Mouse (Mus musculus): ENCODE measurements around the gene Raf1. TPM values are rescaled to one million over a fixed set of nuclear protein-coding genes. Genes with fewer than 3 reads are reported as not detected.
"Not testable (repeated sequence)": the region's sequence is repeated elsewhere in the genome, so short reads cannot be mapped to it uniquely, and the experiment has no call there.

Raf1 gene
- polyA plus RNA-seq, 1 experiment from 2014 or later, result 101 TPM

DNA sequence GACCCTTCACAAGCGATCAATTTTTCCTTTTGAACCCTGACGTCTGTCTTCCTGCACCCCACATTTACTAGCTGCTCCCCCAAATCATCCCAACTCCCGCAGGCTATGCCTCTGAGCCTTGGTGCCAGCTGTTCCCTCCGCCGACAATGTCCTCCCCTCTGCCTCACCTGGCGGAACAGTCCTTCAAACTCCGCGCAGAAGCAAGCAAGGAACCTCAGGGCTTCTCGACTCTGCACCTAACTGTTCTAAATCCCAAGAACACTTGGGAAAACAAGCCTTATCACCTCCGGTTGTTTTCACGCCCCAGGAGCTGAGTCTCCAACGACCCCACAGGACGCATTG lies 1.3 kb downstream of the Raf1 start:
- 0 out of 2 replicates have a peak, but pooled peaks cover 4% of the 10 kb centered on the region for H3K36me3 ChIP-seq
- H3K4me1 ChIP-seq, result peaks cover 22% of the 10 kb centered on the region
- H3K27me3 ChIP-seq (ENCODE audit: insufficient read depth, poor library complexity, severe bottlenecking), result no peaks in the 10 kb centered on the region
- peak overlapping the region; percentile 100 for H3K27ac ChIP-seq
- WGBS, result 2% methylated on average over 13 of the region's 13 CpGs
- peak overlapping the region; percentile 96 for H3K4me3 ChIP-seq
- no peak for DNase-seq (ENCODE audit: low spot score)
- H3K9me3 ChIP-seq, result no peaks in the 10 kb centered on the region

DNA sequence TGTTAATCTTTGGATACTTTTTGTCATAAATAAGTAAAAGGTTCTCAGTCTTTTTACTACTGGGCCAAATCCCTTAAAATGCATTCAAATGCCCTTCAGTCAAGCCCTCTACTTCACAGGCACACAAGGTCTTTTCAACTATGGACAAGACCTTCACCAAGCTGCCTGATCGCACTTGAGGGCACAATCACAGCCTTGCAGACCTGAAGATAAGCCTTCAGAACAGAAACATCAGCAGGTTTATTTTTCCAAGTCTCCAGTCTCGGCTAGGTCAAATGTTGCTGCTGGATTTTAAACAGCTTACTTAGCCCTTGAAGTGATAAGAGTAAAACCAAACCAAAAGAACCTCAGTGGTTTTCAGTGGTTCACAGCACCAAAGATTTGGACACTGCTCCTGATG lies 2.1 kb downstream of the Raf1 start:
- Histone ChIP-seq H3K27ac (0 out of 2 replicates have a peak overlapping the region, but pooled peaks have one; percentile 22), H3K4me1 (peaks cover 22% of the 10 kb centered on the region), H3K27me3 (ENCODE audit: insufficient read depth, poor library complexity, severe bottlenecking) (no peaks in the 10 kb centered on the region), H3K36me3 (0 out of 2 replicates have a peak, but pooled peaks cover 4% of the 10 kb centered on the region), H3K9me3 (no peaks in the 10 kb centered on the region), H3K4me3 (peak overlapping the region; percentile 96)
- WGBS, result 11% methylated on average over 2 of the region's 2 CpGs
- DNase-seq (ENCODE audit: low spot score), result no peak

DNA sequence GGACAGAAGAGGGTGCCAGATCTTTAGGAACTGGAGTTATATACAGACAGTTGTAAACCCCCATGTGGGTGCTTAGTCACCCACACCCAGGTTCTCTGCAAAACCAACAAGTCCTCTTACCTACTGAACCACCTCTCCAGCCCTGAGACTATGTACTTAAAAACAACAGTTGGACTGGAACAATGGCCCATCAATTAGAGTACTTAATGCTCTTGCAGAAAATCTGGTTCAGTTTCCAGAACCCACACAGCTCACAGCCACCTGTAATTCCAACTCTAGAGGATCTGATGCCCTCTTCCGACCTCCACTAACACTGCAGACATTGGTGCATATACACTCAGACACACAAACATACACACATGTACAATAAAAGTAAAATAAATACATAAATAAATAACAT lies 3.7 kb downstream of the Raf1 start:
- 85% methylated on average over 1 of the region's 1 CpGs for WGBS
- no peaks in the 10 kb centered on the region for H3K9me3 ChIP-seq
- H3K27me3 ChIP-seq (ENCODE audit: insufficient read depth, poor library complexity, severe bottlenecking), result no peaks in the 10 kb centered on the region
- H3K27ac ChIP-seq, result no peak overlapping the region
- H3K36me3 ChIP-seq, result 0 out of 2 replicates have a peak, but pooled peaks cover 4% of the 10 kb centered on the region
- peaks cover 33% of the 10 kb centered on the region for H3K4me1 ChIP-seq
- DNase-seq (ENCODE audit: low spot score), result no peak
- H3K4me3 ChIP-seq, result no peak overlapping the region

DNA sequence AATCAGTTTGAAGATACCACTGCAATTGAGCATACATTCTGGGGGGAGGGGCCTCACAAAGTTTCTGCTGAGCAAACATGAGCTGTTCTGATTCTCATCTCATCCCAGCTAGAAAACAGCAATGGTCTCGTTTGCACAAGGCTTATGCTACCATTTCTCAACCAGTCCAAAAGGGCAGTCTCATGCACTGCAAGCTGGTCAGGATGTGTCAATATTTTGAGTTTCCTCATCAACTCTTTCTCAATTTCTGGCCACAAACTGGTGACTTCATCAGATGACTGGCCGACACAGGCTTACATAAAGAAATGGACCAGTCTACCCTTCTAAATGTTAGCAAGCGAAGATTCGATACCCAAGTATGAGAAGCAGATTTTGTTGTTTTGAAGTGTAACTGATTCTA lies 9.8 kb downstream of the Raf1 start:
- Histone ChIP-seq H3K27ac (no peak overlapping the region), H3K36me3 (peaks cover 13% of the 10 kb centered on the region; the same call in 1 of the 2 replicates), H3K4me3 (no peak overlapping the region), H3K27me3 (ENCODE audit: insufficient read depth, poor library complexity, severe bottlenecking) (no peaks in the 10 kb centered on the region), H3K9me3 (no peaks in the 10 kb centered on the region), H3K4me1 (peaks cover 24% of the 10 kb centered on the region)
- WGBS, result 83% methylated on average over 4 of the region's 4 CpGs
- no peak for DNase-seq (ENCODE audit: low spot score)

GRCm38 (mm10) chr6:115664268-115664667 lies 12.2 kb downstream of the Raf1 start:
- WGBS, result 54% methylated on average over 3 of the region's 3 CpGs
- Histone ChIP-seq H3K36me3 (peaks cover 13% of the 10 kb centered on the region; the same call in 1 of the 2 replicates), H3K4me3 (no peak overlapping the region), H3K9me3 (no peaks in the 10 kb centered on the region), H3K27me3 (ENCODE audit: insufficient read depth, poor library complexity, severe bottlenecking) (no peaks in the 10 kb centered on the region), H3K4me1 (peaks cover 32% of the 10 kb centered on the region), H3K27ac (no peak overlapping the region)
- no peak for DNase-seq (ENCODE audit: low spot score)

- no peak for DNase-seq (ENCODE audit: low spot score)
- no peaks in the 10 kb centered on the region for H3K9me3 ChIP-seq
- peaks cover 16% of the 10 kb centered on the region; the same call in 1 of the 2 replicates for H3K36me3 ChIP-seq
- no peak overlapping the region for H3K4me3 ChIP-seq
- peaks cover 29% of the 10 kb centered on the region; the same call in 1 of the 2 replicates for H3K4me1 ChIP-seq
- H3K27ac ChIP-seq, result no peak overlapping the region
- no peaks in the 10 kb centered on the region for H3K27me3 ChIP-seq (ENCODE audit: insufficient read depth, poor library complexity, severe bottlenecking)
These were observed 17.6 kb downstream of the Raf1 start for GRCm38 (mm10) chr6:115658802-115659201.

GRCm38 (mm10) chr6:115653939-115654338 lies 22.5 kb downstream of the Raf1 start:
- 69% methylated on average over 1 of the region's 2 CpGs for WGBS
- no peak overlapping the region for H3K4me3 ChIP-seq
- H3K27me3 ChIP-seq (ENCODE audit: insufficient read depth, poor library complexity, severe bottlenecking), result no peaks in the 10 kb centered on the region
- H3K9me3 ChIP-seq, result no peaks in the 10 kb centered on the region
- peaks cover 5% of the 10 kb centered on the region; the same call in 1 of the 2 replicates for H3K36me3 ChIP-seq
- no peak overlapping the region for H3K27ac ChIP-seq
- no peak for DNase-seq (ENCODE audit: low spot score)
- H3K4me1 ChIP-seq, result peaks cover 43% of the 10 kb centered on the region

DNA sequence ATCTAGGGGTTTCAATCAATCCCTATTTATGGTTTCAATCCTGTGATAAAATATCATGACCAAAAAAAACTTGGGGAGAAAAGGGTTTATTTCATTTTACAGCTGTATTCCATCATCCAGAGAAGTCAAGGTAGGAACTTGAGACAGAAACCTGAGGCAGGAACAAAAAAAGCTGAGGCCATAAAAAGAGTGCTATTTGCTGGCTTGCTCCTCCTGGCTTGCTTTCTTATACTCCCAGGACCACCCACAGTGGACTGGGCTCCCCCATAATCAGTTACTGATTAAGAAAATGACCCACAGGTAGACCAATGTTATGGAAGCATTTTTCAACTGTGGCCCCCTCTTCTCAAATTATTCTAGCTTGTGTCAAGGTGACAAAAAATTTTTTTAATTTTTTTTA lies 24.7 kb downstream of the Raf1 start:
- Histone ChIP-seq H3K27me3 (ENCODE audit: insufficient read depth, poor library complexity, severe bottlenecking) (no peaks in the 10 kb centered on the region), H3K4me3 (no peak overlapping the region), H3K36me3 (peaks cover 5% of the 10 kb centered on the region; the same call in 1 of the 2 replicates), H3K27ac (no peak overlapping the region), H3K9me3 (no peaks in the 10 kb centered on the region), H3K4me1 (peaks cover 35% of the 10 kb centered on the region)
- DNase-seq (ENCODE audit: low spot score), result no peak

GRCm38 (mm10) chr6:115650476-115651427 lies 25.7 kb downstream of the Raf1 start:
- no peak overlapping the region for H3K4me3 ChIP-seq
- peaks cover 35% of the 10 kb centered on the region for H3K4me1 ChIP-seq
- DNase-seq (ENCODE audit: low spot score), result peak; percentile 85
- peak overlapping the region; percentile 32; the same call in 1 of the 2 replicates for H3K27ac ChIP-seq
- no peaks in the 10 kb centered on the region for H3K9me3 ChIP-seq
- 43% methylated on average over 5 of the region's 5 CpGs for WGBS
- no peaks in the 10 kb centered on the region for H3K27me3 ChIP-seq (ENCODE audit: insufficient read depth, poor library complexity, severe bottlenecking)
- H3K36me3 ChIP-seq, result peaks cover 5% of the 10 kb centered on the region; the same call in 1 of the 2 replicates

- WGBS, result 67% methylated on average over 1 of the region's 1 CpGs
- H3K27me3 ChIP-seq (ENCODE audit: insufficient read depth, poor library complexity, severe bottlenecking), result no peaks in the 10 kb centered on the region
- H3K36me3 ChIP-seq, result peaks cover 5% of the 10 kb centered on the region; the same call in 1 of the 2 replicates
- peaks cover 35% of the 10 kb centered on the region for H3K4me1 ChIP-seq
- no peaks in the 10 kb centered on the region for H3K9me3 ChIP-seq
- DNase-seq (ENCODE audit: low spot score), result no peak
- H3K27ac ChIP-seq, result no peak overlapping the region
- H3K4me3 ChIP-seq, result no peak overlapping the region
These were observed 26.6 kb downstream of the Raf1 start for GRCm38 (mm10) chr6:115649792-115650365.

- Histone ChIP-seq H3K27ac (no peak overlapping the region), H3K4me3 (no peak overlapping the region), H3K9me3 (no peaks in the 10 kb centered on the region), H3K27me3 (ENCODE audit: insufficient read depth, poor library complexity, severe bottlenecking) (no peaks in the 10 kb centered on the region), H3K4me1 (peaks cover 3% of the 10 kb centered on the region; the same call in 1 of the 2 replicates), H3K36me3 (peaks cover 22% of the 10 kb centered on the region)
- no peak for DNase-seq (ENCODE audit: low spot score)
- WGBS, result 68% methylated on average over 1 of the region's 1 CpGs
These were observed 33.1 kb downstream of the Raf1 start for GRCm38 (mm10) chr6:115643315-115643714.

DNA sequence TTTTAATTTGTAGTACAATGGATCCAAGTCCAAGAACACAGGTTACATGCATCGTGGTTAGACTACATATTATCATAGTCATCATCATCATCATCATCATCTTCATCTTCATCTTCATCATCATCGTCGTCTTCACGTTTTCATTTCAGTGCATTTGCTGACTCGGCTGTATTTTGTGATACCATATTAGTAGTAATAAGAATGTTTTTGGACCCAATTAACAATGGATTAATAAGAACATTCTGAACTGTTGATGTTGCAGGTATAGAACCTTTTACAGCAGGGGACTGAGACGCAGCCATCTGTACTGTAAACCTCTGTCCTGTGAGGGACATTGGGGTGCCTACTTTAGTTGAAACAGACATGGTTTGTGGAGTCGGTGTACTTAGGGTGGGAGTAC lies 38.2 kb downstream of the Raf1 start:
- not testable (repeated sequence) for H3K4me1 ChIP-seq; H3K9me3 ChIP-seq; H3K27ac ChIP-seq; H3K27me3 ChIP-seq (ENCODE audit: insufficient read depth, poor library complexity, severe bottlenecking); DNase-seq (ENCODE audit: low spot score); H3K4me3 ChIP-seq
- 92% methylated on average over 7 of the region's 7 CpGs for WGBS
- H3K36me3 ChIP-seq, result peaks cover 58% of the 10 kb centered on the region

GRCm38 (mm10) chr6:115634015-115634414 lies 42.4 kb downstream of the Raf1 start:
- no peak for DNase-seq (ENCODE audit: low spot score)
- no peaks in the 10 kb centered on the region for H3K4me1 ChIP-seq
- no peaks in the 10 kb centered on the region for H3K27me3 ChIP-seq (ENCODE audit: insufficient read depth, poor library complexity, severe bottlenecking)
- H3K9me3 ChIP-seq, result no peaks in the 10 kb centered on the region
- WGBS, result 90% methylated on average over 2 of the region's 2 CpGs
- H3K27ac ChIP-seq, result no peak overlapping the region
- no peak overlapping the region for H3K4me3 ChIP-seq
- H3K36me3 ChIP-seq, result peaks cover 90% of the 10 kb centered on the region

All from heart, embryonic 10.5 days (tissue).